Mouse (Mus musculus) cerebellum, postnatal 4 days (tissue): ENCODE measurements at regions not wholly inside any gene's neighbourhood (a gene's known extent, or its start where the extent isn't known, plus 50 kb on each side); places are given as distances from the start of the nearest gene placed in this dataset.

Experiments
- DNase-seq, 2 experiments: peaks; one replicate each; pipeline ENCODE4 v3.0.0; 2022; ENCODE audit warnings: low spot score in 2 of 2, mixed read lengths in 1 of 2

GRCm38 (mm10) chr1:167163486-167163885 is 121.6 kb downstream of the Uck2 start:
- no peak for DNase-seq

- no peak for DNase-seq
Measured at GRCm38 (mm10) chr1:167162495-167162894, 122.6 kb downstream of the Uck2 start.

GRCm38 (mm10) chr1:167159536-167159935 is 125.6 kb downstream of the Uck2 start:
- DNase-seq: peak in 1 of 2 experiments; percentile 10

DNA sequence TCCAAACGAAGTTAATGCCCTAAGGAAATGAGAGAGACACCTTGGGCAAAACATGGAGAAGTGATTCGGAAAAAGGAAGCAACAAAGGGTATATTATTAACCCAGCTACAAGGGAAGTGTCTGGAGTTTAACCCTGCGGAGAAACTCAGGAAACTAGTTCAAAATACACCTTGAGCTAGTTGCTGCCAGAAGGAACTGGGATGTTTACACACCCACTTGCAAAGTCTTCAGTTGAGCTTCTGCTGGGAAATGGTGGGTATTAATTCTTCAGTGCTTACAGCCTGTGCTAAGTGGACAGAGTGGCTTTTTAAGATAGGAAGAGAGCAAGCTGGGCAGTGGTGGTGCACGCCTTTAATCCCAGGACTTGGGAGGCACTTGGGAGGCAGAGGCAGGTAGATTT is 132.7 kb downstream of the Uck2 start:
- DNase-seq: no peak

GRCm38 (mm10) chr1:167144335-167144734 is 140.8 kb downstream of the Uck2 start:
- no peak for DNase-seq

DNA sequence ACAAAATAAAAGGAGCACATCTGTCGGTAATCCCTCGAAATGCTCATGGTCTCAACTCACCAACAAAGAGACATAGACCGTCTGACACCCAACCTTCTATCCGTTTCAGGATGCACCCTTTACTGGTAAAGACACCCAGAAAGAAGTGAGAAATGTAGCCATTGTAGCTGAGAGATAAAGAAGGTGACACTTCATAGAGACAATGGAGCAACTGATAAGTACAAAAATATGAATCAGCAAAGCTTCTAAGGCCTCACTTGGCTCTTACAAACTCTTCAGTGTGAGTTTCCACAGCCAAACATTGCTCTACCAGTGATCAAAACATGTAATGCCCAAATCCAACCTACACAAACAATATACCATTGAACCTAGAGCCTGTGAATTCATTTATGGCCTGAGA is 141.3 kb downstream of the Uck2 start:
- DNase-seq: no peak
